Mouse (Mus musculus) ES-Bruce4 (cell line): ENCODE data around the gene Tekt4.

Experiments
- CTCF ChIP-seq: IDR thresholded peaks from one replicate; pipeline ENCODE4 v1.8.1; 2011; ENCODE audit warnings: low read depth, low read length
- EP300 ChIP-seq: IDR thresholded peaks from 2 replicates; pipeline ENCODE4 v1.6.1; 2011; ENCODE audit warnings: low read depth, low read length; ENCODE audit not compliant: insufficient read depth
- POLR2A ChIP-seq: IDR thresholded peaks from one replicate; pipeline ENCODE4 v1.8.1; 2011; ENCODE audit warnings: low read length; ENCODE audit not compliant: insufficient read depth

DNA sequence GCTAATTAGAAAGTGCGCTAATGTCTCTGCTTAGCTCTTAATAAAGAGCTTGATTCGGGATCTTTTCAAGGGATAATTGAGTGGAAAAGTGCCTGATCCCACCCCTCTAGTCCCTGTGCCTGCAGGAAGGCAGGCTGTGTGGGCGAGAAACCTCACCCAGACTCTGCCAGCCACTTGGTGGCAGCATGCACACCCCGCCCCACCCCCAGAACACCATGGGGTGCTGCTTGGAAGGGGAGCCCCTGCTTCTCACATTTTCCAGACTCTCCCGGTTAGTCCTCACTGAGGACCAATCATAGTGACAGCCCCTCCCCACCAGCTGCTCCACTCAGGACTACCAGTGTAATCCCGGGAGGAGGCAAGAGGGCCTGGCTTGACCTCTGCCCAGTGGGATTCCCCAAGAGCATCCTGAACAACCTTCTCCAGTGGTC is 48.4 kb upstream of the Tekt4 start:
- TF ChIP-seq CTCF (peak; percentile 16), POLR2A (no peak), EP300 (no peak)
